Mouse (Mus musculus): ENCODE measurements at regions not wholly inside any gene's neighbourhood (a gene's known extent, or its start where the extent isn't known, plus 50 kb on each side); places are given as distances from the start of the nearest gene placed in this dataset.

DNA sequence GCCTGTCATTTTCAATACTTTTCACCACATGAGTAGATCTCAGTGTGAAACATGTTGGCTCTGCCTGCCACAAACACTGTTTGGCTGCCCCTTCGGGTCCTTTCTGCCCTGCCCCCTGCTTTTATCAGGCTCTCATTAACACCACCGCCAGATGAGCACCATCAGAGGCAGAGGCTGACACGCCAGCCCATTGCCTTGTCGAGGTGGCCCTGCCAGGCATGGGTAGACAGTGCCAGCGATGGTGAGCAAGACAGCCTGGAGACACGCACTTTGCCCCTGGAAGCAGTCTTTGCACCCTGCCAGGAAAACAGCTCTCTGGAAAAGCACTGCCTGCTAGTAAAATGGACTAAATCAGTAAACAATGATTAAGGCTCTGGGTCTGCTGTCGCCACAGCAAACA lies 158.2 kb downstream of the Gm10295 start:
- DNase-seq (ENCODE audit: low spot score) = no peak

DNA sequence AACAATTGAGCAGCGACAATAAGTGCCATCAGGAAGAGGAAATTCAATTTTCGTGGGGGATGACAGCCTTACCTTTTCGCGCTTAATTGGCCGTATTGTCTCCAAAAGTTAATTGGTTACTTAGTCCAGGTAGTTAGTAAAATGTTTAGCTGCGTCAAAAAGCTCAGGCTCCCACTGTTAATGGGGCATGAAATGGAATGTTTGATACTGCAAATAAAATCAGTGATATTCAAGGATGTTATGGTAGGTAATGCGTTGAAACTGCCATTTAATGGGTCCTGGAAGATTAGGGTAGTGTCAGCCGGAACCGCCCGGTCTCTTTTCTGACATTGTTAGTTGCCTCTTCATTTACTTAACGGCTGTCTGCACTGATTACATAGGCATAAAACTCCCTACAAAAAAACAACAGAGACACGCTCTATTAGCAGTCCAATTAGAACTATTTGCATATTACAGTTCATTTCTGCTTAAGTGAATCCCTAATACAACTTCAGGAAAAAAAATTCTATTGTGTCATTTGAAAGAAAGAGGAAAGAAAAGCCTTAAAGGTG lies 161.0 kb downstream of the Gm10295 start:
- DNase-seq (ENCODE audit: low spot score) = no peak

DNA sequence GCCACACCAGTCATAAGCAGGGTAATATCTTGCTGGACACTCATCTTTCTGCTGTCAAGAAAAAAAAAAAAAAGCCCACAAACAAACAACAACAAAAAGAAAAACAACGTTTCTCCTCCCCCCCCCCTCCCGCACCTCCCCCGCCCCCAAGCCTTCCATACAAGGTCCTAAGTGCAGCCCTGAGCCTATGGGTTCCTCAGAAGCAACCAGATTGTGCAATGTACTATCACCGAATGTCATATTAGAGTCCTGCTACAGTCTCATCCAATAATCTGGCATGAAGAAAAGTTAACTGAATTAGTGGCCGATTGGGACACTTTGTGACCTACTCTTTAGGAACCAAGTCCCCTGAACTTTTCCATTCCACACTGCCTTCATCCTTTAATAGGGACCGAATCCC lies 161.5 kb downstream of the Gm10295 start:
- no peak for DNase-seq (ENCODE audit: low spot score)

DNA sequence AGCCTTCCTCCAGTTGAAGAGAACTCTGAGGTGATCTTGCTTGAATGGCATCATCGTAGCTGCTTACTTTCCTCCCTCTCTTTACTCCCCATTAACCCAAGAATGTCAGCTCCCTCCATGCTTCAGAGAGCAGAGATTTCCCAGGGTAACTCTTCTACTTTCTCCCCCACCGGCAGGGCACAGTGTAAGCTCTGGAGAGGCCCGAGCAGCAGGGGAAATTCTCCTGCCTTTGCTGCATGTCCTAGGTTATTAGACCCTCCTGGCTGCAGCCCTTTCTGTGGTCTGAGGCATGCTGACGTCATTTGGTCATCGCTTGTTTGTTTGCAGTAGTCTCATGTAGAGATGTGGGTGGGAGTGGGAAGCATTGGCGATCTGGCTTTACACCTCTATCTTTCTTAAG lies 163.2 kb downstream of the Gm10295 start:
- DNase-seq (ENCODE audit: low spot score) = no peak

DNA sequence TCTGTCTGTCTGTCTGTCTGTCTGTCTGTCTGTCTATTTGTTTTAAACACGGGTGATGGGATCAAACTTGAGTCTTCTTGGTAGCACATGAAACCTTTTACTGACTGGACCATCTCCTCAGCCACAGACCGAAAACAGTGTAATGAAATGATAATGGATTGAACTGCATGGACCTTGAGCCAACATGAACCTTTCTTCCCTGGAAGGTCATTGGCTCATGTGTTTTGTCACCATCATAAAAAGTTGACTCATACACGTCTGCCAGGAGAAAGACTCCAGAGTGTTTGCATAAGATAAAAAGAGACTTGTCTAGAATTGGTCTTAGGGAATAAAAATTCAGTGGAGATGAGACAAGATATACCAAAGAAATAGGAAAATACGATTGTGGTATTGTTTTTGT lies 176.4 kb downstream of the Gm10295 start:
- DNase-seq (ENCODE audit: low spot score) = no peak

DNA sequence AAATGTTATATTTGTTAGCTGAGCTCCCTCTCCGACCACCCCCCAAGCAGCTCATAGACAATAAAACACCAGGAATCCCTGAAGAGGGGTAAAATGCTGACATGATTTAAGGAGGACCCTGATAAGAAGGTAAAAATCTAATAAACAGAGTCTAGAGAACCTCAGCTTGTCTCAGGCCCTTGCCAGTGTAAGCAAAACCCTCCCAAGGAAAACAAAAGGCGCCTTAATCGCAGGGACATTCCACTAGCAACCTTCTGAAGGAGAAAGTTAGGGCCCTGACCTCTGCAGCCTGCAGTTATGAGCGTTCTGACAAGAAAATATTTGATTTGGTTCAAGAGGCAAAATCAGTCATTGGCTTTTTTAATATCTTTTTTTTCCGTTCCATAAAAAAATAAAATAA lies 212.2 kb downstream of the Gm10295 start:
- DNase-seq (ENCODE audit: low spot score) = no peak

DNA sequence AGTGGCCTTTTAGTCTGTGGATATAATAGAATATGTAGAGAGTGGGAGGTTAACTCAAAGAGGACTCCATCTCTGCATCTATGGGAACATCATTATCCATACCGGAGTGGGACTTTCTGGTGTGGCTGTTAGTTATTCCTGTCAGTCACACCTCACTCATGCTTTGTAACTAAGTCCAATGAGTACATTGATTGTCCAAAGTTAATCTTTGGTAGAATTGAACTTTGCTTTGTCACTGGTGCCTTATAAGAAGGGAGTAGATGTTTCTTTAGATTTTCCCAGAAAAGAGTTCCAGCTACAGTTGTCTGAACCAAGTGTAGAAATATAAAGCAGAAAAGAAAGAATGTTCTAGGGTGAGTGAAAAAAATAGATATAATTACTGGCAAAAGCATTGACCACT lies 221.3 kb downstream of the Gm10295 start:
- DNase-seq (ENCODE audit: low spot score) = no peak

DNA sequence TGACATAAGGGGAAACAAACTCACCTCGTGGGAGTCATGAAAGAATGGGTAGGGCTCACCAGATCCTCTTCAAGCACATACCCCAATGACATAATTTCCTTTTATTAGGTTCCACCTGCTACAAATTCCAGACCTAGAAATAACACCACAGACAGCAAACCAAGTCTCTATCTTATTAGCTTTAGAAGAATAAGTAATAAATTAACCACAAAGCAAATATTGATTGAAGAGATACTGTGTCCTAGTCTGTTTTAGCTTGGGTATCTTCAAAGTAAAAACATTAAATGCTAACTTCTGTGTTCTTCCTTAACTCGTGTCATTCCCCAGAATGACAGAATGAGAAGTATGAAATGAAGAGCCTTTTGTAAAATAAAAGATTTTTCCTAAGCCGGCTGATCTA lies 222.4 kb downstream of the Gm10295 start:
- no peak for DNase-seq (ENCODE audit: low spot score)

DNA sequence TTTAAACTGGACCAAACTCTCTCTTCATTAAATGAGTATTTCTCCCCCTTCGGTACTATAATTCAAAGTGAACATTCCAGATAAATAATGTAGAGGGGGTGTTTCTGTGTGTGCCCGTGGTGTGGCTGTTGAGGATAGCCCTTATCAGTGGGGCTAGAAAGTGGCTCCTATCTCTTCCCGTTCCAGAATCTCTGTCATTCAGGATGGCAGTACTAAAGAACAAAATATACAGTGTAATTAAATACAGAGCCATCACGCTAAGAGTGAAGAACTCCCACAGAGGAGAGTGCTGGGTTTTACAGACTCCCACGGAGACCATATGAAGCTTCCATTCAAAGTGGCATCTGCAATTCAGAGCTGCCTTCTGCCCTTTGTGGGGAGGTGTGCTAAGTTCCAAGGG lies 229.8 kb downstream of the Gm10295 start:
- DNase-seq (ENCODE audit: low spot score) = no peak

DNA sequence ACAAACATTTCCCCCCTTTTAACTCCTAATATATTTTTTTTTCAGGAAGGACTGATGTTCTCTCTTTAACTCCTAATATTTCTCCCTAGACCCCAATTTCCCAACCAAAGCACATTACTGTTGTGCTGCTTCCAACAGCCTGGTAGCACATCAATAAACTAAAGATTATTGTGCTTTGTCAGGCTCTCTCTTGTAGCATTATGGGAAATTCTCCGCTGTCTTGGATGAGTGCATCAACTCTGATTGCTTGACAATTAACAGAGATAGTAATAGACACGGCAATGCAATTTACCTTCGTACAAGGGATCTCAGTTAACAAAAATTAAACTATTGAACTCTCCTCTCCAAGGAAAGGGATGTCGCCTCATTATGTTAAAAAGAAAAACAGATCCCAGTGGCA lies 230.3 kb downstream of the Gm10295 start:
- no peak for DNase-seq (ENCODE audit: low spot score)

DNA sequence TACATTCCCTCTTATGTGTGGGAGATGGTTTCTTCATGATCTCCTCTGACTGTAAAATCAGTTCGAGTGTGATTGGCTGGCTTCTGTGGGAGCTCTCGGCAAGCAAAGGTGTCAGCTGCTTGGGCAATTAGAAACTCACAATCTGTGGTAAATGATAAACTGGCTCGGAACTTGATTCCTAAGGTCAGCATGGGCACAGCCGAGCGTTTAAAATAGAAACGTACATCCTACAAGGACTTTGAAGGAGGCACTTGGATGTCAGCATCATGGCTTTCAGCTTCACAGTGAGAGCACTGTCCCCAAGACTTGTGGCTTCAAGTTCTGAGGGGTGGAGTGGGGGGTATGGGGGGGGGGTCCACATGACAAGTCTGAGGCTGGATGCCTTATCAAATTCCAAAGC lies 231.3 kb downstream of the Gm10295 start:
- no peak for DNase-seq (ENCODE audit: low spot score)

DNA sequence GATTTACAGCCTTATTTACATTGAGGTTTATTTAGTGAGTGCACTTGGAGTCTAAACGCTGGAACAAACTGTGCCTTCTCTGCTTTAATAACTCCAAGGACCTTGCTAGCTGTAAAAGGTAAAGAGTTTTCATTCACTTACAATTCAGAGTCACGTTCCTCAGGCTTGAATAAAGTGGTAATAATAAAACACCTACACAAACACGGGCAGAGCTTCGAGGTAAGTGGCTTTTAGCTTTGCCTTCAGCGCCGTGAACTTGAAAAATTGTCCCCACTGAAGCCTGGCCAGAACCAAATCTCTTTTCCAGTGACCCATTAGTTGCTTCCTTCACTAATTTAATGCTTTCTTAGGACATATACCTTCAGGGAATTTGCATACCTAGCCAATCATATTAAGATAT lies 244.2 kb downstream of the Gm10295 start:
- DNase-seq (ENCODE audit: low spot score) = no peak

DNA sequence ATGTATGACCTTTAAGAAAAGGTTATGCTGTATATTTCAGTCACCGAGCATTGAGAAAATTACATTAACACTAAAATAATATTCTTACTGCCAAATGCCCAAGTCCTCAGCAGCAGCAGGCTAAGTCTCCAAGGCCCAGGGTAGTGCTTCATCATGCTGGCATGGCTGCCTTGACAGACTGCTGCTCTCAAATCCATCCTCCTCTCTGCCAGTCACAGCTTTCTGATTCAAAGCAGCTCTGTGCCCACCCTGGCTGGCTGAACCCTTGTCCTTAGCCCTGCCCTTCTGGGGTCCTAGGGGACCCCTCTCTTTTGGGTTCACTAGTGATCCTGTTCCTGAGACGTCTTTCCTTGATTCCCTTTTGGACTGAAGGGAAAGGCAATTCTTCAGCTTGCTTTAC lies 251.0 kb downstream of the Gm10295 start:
- DNase-seq (ENCODE audit: low spot score) = no peak

DNA sequence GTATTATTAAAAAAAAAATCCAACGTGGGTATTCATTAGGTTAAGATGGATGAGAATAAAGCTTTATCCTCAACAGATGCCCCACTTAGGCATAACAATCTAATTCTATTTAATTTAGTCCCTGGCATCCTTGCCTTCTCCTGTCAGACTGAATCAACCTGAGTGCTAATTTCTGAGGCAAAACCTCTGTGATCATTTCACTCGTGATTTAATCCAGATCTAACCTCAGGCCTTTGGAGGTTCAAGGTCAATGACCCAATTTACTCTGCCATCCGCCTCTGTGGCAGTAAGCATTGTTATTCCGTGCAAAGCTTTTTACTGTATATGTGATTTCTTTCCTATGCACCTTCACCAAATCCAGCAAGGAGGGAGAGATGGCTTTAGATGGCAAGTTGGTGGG lies 253.0 kb downstream of the Gm10295 start:
- DNase-seq (ENCODE audit: low spot score) = no peak

DNA sequence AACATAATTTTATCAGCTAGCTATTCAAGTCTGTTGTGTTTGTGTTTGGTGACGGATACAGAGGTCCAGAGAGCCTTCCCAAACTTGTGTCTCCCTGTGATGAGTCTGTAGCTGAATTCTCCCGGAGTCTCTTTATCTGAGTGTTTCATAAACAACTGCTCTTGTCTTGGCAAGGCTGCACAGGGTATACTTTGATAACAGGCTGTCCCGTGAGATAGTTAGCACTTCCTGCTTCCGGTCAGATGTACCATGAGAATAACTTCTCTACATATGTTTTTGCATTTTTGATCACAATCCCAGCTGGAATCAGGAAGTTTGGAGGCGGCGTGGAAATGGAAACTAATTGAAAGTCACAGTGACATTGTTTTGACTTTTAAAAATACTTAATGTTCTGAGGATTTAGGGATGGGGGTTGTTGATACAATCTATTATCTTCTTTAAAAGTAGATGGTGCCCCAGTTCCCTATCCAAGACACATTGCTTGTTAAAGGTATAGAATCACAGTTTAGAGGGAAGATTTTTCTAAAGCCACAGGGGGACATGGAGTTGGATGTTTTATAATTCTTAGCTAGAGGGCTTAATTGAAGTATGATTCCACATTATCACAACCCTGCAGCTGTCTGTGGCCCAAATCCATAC lies 257.9 kb downstream of the Gm10295 start:
- DNase-seq (ENCODE audit: low spot score) = no peak

DNA sequence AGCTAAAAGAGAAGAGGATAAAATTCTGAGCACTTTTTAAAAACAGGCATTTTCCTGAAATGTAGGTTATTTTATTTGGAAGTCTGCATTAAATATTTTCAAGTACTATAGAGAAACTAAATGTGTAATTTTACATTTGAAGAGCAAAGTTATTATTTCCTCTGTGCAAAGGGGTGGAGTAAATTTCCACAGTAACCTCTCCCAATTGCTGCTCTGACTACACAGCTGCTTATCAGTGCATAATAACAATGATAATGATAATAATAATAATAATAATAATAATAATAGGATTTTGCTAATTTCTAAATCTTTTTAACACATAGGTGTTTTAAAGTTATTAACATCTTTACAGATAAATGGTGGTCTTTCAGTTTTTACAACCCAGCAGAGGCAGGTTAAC lies 258.5 kb downstream of the Gm10295 start:
- DNase-seq (ENCODE audit: low spot score) = no peak

DNA sequence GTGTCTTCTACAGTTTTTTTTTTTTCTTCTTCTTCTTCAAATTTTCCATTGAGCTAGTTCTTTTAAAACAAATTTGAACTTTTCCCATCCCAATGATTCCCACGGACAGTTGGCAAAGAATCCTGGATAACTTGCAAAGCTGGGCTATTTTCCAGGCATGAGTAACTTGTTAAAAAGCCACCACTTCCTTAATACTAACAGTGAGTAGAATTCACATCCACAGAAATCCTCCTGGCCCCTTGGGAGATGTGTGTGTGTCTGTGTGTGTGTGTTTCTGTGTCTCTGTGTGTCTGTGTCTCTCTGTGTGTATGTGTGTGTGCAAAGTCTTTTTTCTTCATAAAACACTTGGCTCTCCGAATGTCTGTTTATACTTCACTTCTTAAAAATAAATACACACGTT lies 259.0 kb downstream of the Gm10295 start:
- no peak for DNase-seq (ENCODE audit: low spot score)

DNA sequence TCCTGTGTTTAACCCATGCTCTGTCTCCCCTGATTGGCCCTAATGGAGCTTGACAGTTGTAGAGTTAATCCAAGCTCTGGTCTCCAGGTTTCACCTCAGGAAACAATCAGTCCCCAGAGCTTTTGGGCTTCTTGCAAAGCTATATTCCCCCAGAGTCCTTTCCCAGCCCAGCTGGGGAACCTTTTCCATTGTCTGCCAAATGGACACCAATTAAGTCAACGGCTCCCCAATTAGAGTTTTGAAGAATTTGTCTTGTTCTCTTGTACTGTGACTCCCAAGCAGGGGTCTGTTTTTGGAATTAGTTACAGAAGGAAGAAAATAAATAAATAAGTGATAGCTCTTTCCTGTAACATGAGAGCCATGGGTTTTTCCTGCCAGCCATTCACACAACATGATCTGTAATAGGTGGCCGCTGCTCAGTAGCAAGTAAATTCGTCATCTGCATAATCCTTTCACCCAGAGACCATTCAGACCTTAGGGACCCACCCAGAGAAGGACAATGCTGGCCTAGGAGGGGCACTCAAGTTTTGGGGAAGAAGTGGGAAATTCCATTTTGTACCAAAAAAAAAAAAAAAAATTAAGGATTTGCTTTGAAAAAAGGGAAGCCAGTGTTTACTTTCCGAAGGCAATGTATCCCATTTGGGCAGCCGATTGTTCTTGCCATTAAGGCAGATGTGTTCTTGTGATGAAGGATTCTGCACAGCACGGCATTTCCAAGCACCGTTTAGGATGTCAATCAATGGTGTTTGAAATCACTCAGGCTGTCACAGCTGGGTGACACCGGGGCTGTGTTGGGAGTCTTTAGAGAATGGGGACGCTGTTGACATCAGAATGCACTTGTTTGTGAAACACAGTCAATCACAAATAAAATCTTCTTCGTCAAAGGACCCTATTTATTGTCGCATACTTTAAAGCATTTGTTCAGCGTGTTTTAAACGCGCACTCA lies 286.6 kb downstream of the Gm10295 start:
- DNase-seq (ENCODE audit: low spot score) = no peak

DNA sequence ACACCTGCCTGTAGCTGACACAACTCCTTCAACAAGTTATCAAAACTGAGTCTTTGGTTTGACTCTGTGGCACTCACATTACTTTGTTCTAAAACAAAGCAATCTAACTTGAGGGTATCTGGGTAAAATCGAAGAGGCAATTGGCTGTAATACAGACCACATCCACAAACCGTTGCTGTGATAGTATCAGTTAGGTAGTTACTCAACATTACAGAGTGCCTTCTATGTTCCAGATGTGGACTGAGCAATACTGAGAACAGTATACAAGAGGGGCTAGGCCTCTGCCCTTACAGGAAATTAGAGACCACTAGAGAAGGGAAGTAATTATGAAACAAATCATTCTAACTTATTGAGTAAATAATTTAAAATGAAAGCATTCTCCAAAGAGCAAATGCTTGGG lies 300.5 kb downstream of the Gm10295 start:
- no peak for DNase-seq (ENCODE audit: low spot score)

DNA sequence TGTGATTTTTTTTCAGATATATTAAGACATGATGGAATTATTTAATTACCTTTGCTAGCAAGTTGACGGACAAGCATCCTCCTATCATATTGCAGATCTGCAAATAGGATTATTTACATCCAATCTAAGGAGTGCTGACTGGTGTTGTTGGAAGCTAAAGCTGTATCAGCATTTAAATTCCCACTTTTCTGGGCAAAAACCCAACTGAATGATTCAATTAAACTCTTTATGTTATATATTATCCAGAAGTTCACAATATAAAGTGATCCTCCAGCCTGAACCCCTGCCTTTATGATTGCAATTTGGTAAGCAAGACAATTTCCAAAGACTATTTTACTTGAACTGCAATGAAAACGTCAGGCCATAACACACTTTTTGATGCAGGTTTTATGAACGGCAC lies 304.1 kb downstream of the Gm10295 start:
- DNase-seq (ENCODE audit: low spot score) = no peak

DNA sequence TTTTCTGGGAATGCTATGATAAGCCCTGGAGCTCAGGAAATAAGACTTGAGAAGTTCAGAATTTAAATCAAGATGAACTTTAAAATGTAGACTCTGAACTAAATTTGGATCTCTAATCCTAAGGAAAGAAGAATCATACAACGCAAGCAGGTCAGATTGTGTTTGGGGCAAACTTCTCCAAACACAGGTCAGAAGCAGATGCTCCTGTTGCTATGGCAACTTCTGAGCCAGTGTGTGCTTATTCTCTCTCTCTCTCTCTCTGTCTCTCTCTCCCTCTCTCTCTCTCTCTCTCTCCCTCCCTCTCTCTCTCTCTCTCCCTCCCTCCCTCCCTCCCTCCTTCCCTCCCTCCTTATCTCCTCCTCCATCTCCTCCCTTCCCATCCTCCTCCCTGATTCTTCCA lies 304.7 kb downstream of the Gm10295 start:
- no peak for DNase-seq (ENCODE audit: low spot score)

DNA sequence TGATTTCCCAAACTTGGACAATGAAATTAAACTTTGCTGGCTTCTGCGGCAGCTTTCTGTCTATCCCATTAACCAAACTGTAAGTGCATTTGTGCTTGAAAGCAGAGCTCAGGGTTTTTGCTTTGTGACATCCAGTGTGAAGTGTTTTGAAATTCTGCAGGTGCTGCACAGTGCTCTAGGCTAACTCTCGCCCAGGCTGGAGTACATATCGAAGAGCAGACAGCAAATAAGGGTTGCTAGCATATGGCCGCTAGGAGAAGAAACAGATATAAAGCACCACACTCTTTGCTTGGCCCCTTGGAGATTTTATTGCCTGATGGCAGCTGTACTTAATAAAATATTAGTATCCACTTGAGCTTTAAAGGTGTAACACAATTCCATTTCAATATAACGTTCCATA lies 307.5 kb downstream of the Gm10295 start:
- DNase-seq (ENCODE audit: low spot score) = no peak

DNA sequence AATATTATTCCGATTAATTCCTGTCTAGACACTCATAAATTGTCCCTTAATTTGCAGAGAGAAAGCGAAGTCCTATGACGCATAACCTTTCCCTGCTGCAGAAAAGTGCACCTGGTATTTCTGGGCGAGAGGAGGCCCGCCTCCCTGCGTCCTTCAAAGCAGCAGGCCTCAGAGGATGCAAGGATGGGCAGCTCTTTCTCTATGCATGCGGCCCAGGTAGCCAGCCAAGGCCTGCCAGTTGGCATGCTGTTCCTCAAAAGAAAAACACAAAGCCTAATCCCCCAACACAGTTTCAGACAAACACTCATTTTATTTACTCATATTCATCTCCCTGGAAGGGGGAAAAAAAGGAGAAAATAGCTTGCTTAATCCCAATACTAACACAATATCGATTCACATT lies 308.2 kb downstream of the Gm10295 start:
- DNase-seq (ENCODE audit: low spot score) = no peak
